Comparison of ENCODE assay signal across 10 mouse cellular contexts in genomic region chr5:150152071-150152879, GRCm38 (mm10). TPM values are rescaled to one million over a fixed set of nuclear protein-coding genes. Genes with fewer than 3 reads are reported as not detected.
DNase-seq lines count a peak whose midpoint lies in the region; ATAC-seq lines count a peak whose summit lies in the region.
"Had no signal": no experiment of that assay in that cellular context is flagged by ENCODE, and none has a peak within 500 bp of the region (broad histone marks: within the 10 kb centered on the region; RNA-seq: fewer than 3 reads in every experiment).

No protein-coding gene starts in this region.

- H3K36me3 ChIP-seq in embryonic facial prominence, embryonic 14.5 days (ENCODE audit: control insufficient read depth, insufficient read depth, low read length), result no peaks in the 10 kb centered on the region
- H3K36me3 ChIP-seq in limb, embryonic 10.5 days, result no peaks in the 10 kb centered on the region
- H3K36me3 ChIP-seq: liver, embryonic 15.5 days; stomach, embryonic 15.5 days had no signal

- H3K27ac ChIP-seq in embryonic facial prominence, embryonic 14.5 days (replicated peaks; ENCODE audit: low read depth, low read length), result no peak overlapping the region
- peak overlapping the region; percentile 56; the same call in 1 of the 2 replicates for H3K27ac ChIP-seq in limb, embryonic 10.5 days
- H3K27ac ChIP-seq: liver, embryonic 15.5 days; stomach, embryonic 15.5 days had no signal

- 55% methylated on average over 22 of the region's 22 CpGs for WGBS in embryonic facial prominence, embryonic 14.5 days
- 73% methylated on average over 22 of the region's 22 CpGs for WGBS in limb, embryonic 10.5 days

- H3K4me2 ChIP-seq in embryonic facial prominence, embryonic 14.5 days (ENCODE audit: low read depth, low read length), result no peak overlapping the region
- H3K4me2 ChIP-seq: liver, embryonic 15.5 days; stomach, embryonic 15.5 days had no signal

- DNase-seq in kidney, postnatal 25 days, result peak; percentile 16 to 44
- DNase-seq in kidney, adult 8-10 months, result no peak
- peak; percentile 32 for DNase-seq in cerebellum, adult 8-10 months
- peak; percentile 27 for DNase-seq in embryonic facial prominence, embryonic 14.5 days (ENCODE audit: low spot score)
- peak; percentile 32 for DNase-seq in limb, embryonic 10.5 days (ENCODE audit: low spot score)
- peak; percentile 16 for DNase-seq in retina, embryonic 14.5 days (ENCODE audit: low spot score)
- DNase-seq in T-cell, adult 2 months (ENCODE audit: low spot score), result no peak
- DNase-seq in urinary bladder, adult 2 months (ENCODE audit: low spot score), result no peak

- peak; percentile 53 for ATAC-seq in embryonic facial prominence, embryonic 14.5 days (ENCODE audit: low read depth)

- no peak overlapping the region for H3K4me3 ChIP-seq in embryonic facial prominence, embryonic 14.5 days (ENCODE audit: low read depth, low read length)
- H3K4me3 ChIP-seq in limb, embryonic 10.5 days, result no peak overlapping the region
- H3K4me3 ChIP-seq: liver, embryonic 15.5 days; stomach, embryonic 15.5 days had no signal

- no peaks in the 10 kb centered on the region for H3K9me3 ChIP-seq in embryonic facial prominence, embryonic 14.5 days (ENCODE audit: control insufficient read depth, low read length)
- H3K9me3 ChIP-seq in limb, embryonic 10.5 days (replicated peaks), result no peaks in the 10 kb centered on the region
- H3K9me3 ChIP-seq: liver, embryonic 15.5 days; stomach, embryonic 15.5 days had no signal

- no peaks in the 10 kb centered on the region for H3K4me1 ChIP-seq in embryonic facial prominence, embryonic 14.5 days (ENCODE audit: control insufficient read depth, insufficient read depth, low read length)
- peaks cover 8% of the 10 kb centered on the region for H3K4me1 ChIP-seq in limb, embryonic 10.5 days
- H3K4me1 ChIP-seq: liver, embryonic 15.5 days had no signal

- H3K27me3 ChIP-seq in embryonic facial prominence, embryonic 14.5 days (replicated peaks; ENCODE audit: control insufficient read depth, insufficient read depth, low read length), result no peaks in the 10 kb centered on the region
- H3K27me3 ChIP-seq in limb, embryonic 10.5 days (ENCODE audit: low read depth, poor library complexity, severe bottlenecking), result no peaks in the 10 kb centered on the region
- H3K27me3 ChIP-seq: liver, embryonic 15.5 days; stomach, embryonic 15.5 days had no signal

- no peak overlapping the region for H3K9ac ChIP-seq in embryonic facial prominence, embryonic 14.5 days (ENCODE audit: low read depth, low read length)
- H3K9ac ChIP-seq: liver, embryonic 15.5 days; stomach, embryonic 15.5 days had no signal

RNA-seq across cellular contexts. Expression of gene Fry, which starts 33.8 kb away (rescaled TPM):
- polyA plus RNA-seq in embryonic facial prominence, embryonic 14.5 days (2014; fragmentation: Nextera tagmentation; extraction: Ambion mirVana), result 13.9 and 15.1 TPM in 2 replicates
- polyA plus RNA-seq in limb, embryonic 10.5 days (2016; fragmentation: Nextera tagmentation; extraction: Ambion mirVana), result 3.2 and 3.3 TPM in 2 replicates
- polyA plus RNA-seq in urinary bladder, adult 2 months (2012; rRNA removed), result 39.6 and 43.0 TPM in 2 replicates

Comparison
In these comparisons a context has a peak if more than half of its experiments do, and no peak if none do; other contexts are left out.
1. DNase-seq: peak in kidney, postnatal 25 days (2 of 2), cerebellum, adult 8-10 months (single experiment), embryonic facial prominence, embryonic 14.5 days (single experiment), limb, embryonic 10.5 days (single experiment) and retina, embryonic 14.5 days (single experiment); none in kidney, adult 8-10 months (0 of 2), T-cell, adult 2 months (single experiment) and urinary bladder, adult 2 months (single experiment).